Mouse (Mus musculus) cerebellum, adult 11 months (tissue): ENCODE measurements around the gene Sirt2.

Experiments used
- DNase-seq: peaks from one replicate; pipeline ENCODE4 v3.0.0; 2022

Sirt2 gene

DNA sequence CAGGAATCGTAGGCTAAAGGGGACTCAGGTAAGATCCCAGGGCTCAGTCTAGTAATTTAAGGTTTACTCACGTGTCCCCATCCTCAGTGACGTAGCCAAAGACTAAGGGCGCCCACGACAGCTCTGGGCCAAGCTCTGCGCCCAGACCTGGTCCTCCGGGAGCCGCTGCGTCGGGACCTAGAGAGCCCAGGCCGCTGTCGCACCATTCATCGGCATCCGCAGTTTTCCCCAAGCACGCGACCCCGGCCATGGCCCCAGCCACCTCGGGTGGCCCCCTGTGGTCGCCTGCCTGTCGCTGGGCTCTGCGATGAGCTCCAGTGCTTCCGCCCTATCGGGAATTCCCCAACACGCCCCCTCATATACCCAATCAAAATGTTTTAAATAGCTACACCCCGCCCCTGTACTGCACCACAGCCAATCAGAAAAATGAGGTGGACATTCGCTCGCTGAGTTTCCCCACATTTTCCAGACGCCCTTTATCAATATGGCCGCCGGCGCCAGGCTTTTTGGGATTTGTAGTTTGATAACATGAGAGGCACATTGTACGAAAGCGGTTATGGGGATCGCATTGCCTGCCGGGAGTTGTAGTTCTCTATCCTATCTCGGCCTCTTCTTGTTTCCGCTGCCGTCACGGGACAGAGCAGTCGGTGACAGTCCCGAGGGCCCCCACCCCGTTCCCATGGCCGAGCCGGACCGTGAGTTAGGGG, at the start of gene Sirt2:
Sirt2 (plus strand) TSS at position 563 of the 707 bp plus-strand sequence.
- DNase-seq = peak; percentile 97

DNA sequence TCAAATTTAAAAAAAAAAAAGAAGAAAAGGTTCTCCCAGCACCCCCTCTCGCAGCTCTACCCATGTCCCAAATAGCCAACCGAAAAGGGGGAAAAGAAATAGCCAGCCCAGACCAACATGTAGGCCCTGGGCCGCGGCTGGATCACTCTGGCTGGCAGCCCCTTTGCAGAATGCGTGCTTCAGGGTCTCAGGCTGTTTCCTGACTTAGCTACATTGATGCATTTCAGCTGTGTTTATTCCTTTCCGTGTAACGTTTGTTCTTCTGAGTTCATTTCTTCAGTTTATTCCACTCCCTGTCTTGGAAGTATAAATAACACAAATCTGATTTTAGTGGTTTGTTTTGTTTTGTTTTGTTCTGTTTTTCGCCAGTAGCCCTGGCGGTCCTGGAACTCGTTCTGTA, 48.8 kb upstream of the Sirt2 start:
- DNase-seq = no peak

GRCm38 (mm10) chr7:28719159-28719558, 47.4 kb upstream of the Sirt2 start:
- DNase-seq = no peak

DNA sequence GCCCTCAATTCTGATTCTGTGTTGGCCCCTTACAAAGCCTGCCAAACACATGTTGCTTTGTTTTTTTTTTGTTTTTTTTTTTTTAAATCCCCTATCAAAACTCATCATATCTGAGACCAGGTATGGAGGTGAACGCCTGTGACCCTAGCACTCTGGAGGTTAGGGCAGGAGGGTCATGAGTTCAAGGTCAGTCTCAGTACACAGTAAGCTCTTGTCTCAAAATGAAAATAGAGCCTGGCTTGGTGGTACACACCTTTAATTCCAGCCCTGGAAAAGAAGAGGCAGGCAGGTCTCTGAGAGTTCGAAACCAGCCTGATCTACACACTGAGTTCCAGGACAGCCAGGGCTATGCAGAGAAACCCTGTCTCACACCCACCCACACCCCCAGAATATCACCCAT, 46.9 kb upstream of the Sirt2 start:
- DNase-seq = no peak

- DNase-seq = no peak
Observed at GRCm38 (mm10) chr7:28720753-28721537, 45.6 kb upstream of the Sirt2 start.

DNA sequence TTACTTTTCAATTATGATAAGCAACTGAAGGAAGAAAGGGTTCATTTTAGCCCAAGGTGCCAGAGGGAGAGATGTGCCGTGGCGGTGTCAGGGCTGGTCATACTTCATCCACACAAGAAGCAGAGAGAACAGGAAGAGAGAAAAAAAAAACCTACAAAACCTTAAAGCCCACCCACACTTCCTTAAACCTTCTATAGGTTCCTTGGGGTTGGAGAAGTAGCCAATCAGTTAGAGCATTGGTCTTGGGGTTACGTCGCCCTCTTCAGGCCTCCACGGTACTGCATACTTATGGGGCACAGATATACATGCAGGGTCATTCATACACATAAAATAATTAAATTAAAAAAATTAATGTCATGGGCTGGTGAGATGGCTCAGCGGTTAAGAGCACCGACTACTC, 44.5 kb upstream of the Sirt2 start:
- no peak for DNase-seq

GRCm38 (mm10) chr7:28724613-28725012, 41.9 kb upstream of the Sirt2 start:
- no peak for DNase-seq

GRCm38 (mm10) chr7:28726600-28726999, 39.9 kb upstream of the Sirt2 start:
- peak; percentile 78 for DNase-seq

DNA sequence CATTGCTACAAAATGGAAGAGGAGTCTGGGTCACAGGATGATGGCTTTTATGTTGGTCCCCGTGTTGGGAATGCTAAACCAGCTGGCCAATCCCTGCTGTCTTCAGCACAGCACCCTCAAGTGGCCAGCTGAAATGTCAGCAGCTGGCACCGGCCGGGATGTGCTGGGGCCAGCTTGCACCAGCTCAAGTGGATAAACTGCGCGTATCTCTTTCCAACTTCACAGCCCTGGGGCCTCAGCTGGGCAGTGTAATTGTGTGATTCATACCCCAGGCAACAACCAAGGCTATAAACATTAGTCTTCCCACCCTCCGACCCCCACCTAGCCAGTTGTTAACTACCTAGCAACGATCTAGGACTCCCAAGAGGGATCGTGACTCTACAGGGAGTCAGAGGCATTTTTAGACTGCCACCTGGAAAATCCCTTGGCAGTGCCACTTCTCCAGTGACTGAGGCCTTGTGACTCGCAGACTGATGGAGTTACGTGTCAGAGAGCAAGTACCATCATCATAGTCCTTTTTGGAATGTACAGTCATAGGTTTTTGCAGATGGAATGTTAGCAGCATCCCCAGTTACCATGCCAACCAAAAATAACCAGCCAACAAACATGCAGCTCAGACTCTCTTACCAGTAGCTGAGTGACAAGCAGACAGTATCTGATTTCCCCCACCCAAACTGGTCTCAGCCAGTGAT, 38.7 kb upstream of the Sirt2 start:
- DNase-seq = no peak

DNA sequence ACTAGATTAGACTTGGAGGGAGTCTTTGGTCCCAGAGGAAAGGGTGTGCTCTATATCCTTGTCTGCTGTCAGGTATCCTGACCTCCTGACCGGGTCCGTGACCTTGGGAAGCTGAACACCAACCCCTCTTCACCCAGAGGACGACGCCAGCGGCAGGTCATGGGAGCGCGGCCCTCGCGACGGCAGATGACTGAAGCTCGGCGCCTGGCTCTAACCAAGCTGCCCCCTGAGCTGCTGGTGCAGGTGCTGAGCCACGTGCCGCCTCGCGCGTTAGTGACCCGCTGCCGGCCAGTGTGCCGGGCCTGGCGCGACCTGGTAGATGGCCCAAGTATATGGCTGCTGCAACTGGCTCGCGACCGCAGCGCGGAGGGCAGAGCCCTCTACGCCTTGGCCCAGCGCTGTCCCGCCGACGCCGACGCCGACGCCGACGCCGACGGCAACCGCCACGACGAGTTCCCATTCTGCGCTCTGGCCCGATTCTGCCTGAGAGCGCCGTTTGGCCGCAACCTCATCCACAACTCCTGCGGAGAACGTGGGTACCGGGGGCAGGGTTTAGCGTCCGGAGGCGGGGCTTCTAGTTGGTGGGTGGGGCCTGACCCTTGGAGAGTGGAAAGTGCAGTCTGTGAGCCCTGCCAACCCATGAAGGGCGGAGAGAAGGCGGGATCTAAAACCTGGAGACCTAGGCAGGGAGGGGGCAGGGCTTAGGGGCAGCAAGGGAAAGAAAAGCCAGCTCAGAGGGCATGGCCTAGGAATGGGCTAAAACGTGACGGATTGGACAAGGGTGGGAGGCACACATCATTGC, 34.0 kb upstream of the Sirt2 start:
- DNase-seq = peak; percentile 64

DNA sequence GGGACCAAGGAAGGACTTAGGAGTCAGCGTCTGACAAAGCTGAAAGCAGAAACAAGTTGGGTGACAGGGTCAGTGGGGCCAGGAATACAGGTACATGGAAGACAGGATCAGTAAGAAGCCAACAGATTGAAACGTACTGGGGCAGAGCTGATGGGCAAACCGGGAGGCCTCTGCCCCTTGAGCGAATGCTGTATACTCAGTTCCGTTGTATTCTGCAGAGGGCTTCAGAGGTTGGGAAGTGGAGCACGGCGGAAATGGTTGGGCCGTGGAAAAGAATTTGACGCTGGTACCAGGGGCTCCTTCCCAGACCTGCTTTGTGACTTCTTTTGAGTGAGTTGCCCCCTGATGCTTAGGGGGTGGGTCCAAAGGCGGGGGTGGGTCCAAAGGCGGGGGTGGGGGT, 33.3 kb upstream of the Sirt2 start:
- no peak for DNase-seq

DNA sequence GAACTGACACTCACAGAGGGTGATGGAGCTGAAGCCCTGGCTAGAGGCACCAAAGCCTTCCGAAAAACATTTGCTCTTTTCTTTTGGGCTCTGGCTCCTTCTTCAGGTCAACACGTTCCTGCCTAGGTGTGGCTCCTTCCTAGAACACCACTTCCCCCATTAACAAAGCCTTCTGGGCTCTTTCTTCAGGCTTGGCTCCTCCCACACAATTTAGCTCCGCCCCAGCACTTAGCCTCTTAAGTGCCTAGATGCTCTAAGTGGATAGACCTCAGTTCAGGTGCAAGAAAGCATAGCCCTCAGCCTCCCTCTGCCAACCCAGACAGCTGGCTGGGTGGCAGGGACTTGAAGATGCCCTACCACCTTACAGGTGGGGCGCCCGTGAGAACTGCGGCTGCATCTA, 30.8 kb upstream of the Sirt2 start:
- DNase-seq = no peak

DNA sequence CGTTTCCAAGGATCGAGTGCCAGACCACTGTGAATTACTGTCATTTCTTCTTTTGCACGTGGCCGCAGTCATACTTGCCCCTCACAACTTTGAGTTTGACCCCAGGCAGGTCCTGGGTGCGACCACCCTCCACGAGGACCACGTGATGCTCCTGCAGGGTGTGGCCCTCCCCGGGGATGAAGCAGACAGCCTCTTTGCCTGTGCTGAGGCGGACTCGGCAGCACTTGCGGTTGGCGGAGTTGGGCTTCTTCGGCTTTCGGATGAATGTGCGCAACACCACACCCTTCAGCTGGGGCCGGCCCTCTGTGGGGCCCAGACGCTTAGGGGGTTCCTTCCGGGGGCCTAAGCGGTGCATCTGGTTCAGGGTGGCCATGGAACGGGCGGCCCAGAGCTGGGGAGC, 26.7 kb upstream of the Sirt2 start:
- no peak for DNase-seq

DNA sequence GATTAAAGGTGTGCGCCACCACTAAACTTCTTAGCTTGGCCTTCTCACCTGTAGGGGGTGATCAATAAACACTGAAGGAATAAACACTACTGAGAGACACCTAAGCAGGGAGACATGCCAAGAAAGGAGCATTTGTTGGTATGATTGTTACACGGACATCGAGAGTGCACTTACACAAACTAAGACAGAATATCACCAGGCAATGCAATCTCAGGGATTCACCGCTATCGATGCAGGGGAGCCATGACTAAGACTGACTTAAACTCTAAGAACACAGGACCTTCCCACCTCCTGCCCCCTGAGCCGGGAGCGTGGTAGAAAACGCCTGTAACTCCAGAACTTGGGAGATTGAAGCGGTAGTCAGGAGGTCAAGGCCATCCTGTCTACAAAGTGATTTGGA, 25.6 kb upstream of the Sirt2 start:
- no peak for DNase-seq

DNA sequence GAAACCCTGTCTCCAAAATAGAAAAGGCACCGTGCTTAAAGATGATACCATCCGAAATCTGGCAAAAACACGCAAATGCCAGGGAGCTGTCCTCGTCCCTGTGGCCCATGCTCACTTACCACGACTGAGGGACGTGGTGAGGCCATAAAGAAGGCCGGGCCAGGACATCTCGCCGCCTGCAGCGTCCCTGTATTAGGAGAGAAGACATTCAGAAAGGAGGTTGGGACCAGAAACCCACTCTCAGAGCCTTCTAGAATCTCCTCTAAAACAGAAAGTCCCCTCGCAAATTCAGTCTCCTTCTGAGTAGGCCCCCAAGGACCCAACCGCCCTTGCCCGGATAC, 25.2 kb upstream of the Sirt2 start:
- no peak for DNase-seq

DNA sequence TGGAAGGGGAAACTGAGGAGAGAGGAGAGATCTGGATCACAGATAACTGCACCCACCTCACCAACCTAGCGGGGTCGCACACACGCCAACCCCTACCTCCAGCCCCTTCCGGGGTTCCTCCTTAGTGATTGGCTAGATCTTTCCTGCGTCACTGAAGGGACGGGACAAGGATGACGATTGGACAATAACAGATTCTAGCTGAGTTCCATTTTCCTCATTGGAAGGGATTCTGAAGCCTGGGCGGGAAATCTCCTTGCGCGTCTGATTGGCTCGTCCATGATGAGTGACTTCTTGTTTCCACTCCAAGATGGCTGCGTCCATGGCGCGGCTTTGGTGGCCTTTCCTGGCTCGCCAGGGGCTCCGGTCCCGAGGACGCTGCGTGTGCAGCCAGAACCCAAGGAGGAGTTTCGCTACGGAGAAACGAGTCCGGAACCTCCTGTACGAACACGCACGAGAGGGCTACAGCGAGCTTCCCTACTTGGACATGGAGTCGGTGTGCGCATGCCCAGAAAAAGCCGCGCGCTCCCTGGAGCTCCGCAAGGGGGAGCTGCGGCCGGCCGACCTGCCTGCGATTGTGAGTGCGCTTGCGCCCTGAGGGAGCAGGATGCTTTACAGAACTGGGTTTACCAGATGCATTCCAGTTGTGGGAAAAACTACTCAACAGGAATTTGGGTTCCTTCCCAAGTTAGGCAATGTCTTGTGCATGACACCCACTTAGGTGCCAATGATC, 24.7 kb upstream of the Sirt2 start, which contains the start of the genes Mrps12 and Sars2:
Mrps12 (minus strand) TSS at position 112 of the 730 bp plus-strand sequence.
Sars2 (plus strand) TSS at position 284 of the 730 bp plus-strand sequence.
- DNase-seq = peak; percentile 94

GRCm38 (mm10) chr7:28749935-28750334, 16.6 kb upstream of the Sirt2 start:
- no peak for DNase-seq

GRCm38 (mm10) chr7:28756079-28756478, 10.5 kb upstream of the Sirt2 start, which contains the start of gene Ccer2:
Gene Ccer2 (plus strand): TSS chr7:28756174.
- no peak for DNase-seq

- no peak for DNase-seq
Observed at GRCm38 (mm10) chr7:28758623-28759022, 7.9 kb upstream of the Sirt2 start.

DNA sequence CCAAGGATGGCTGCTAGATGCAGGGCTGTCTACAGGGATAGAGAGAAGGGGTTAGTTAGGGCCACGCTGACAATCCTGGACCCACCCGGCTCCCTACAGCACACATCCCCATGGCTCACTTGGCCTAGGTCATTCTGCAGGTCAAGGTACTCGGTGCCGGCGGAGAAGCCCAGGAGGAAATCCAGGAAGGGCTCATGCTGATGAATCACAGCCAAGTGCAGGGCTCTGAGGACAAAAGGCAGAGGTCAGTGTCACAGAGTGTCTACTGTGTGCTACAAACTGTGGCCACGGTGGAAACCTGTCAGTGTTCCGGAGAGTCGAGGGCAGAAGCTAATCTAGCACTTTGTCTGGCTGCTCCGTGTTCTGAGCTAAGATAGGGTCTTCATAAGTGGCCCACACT, 4.6 kb upstream of the Sirt2 start:
- DNase-seq = no peak

- no peak for DNase-seq
Observed at GRCm38 (mm10) chr7:28765211-28765610, 1.3 kb upstream of the Sirt2 start.

DNA sequence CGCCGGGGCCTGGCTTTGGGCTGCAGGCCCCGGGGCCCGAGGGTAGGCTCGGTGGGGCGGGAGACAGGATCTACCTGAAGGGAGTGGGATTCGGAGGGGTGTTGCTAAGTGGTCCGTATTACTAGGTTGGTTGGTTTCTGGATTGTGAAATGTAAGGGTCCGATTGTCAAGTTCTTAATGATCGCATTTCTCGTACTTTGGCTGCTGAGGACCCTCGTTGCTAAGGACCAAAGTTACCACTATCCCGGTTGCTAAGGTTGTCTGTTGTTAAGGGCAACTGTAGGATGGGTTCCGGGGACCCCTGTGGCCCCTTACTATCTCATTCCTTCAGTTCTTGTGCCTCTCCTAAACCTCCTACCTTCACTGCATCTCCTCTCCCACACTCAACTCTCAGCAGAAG, 375 bp downstream of the Sirt2 start:
- no peak for DNase-seq
